ENCODE assay signal across 8 mouse cellular contexts in the genomic region with DNA sequence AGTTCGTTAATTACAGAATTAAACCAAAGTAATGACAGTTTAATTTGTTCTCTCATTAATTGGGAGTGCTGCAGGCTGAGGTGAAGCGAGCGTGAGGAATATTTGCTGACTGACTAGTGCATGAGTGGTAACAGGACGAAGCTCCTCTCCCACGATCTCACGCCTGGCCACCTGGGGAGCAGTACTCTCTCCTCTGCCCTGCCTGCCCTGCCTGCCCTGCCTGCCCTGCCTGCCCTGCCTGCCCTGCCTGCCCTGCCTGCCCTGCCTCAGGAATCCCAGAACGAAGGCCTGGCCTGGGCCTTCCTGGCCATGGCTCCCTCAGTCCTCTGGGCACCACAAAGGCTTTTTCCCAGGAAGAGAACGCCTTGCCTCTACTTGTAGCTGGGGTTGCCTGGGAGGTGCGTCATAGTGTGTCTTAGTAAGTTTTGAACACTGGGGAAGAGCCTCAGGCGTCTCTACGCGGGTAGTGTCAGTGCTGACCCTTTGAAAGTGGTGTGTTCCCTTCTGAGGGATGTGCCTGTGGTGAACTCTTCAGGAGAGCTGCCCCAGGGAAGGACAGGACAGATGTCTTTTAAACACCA.
DNase-seq lines count a peak whose midpoint lies in the region; ATAC-seq and TF ChIP-seq lines count a peak whose summit lies in the region.

No protein-coding gene starts in this region.

- H3K36me3 ChIP-seq in embryonic facial prominence, embryonic 10.5 days (replicated peaks): no peaks in the 10 kb centered on the region
- H3K36me3 ChIP-seq in intestine, embryonic 16.5 days (ENCODE audit: control insufficient read depth, insufficient read depth, low read length): no peaks in the 10 kb centered on the region
- H3K36me3 ChIP-seq in midbrain, embryonic 10.5 days: no peaks in the 10 kb centered on the region

- ATAC-seq in intestine, embryonic 16.5 days: no peak

- peaks cover 37% of the 10 kb centered on the region for H3K27me3 ChIP-seq in embryonic facial prominence, embryonic 10.5 days (replicated peaks; ENCODE audit: low read depth, poor library complexity, severe bottlenecking)
- H3K27me3 ChIP-seq in intestine, embryonic 16.5 days (replicated peaks; ENCODE audit: control insufficient read depth, insufficient read depth, low read length): no peaks in the 10 kb centered on the region
- H3K27me3 ChIP-seq in midbrain, embryonic 10.5 days (ENCODE audit: low read depth, poor library complexity, severe bottlenecking): peaks cover 18% of the 10 kb centered on the region

- no peak for TF ChIP-seq CTCF in gastrocnemius, adult 2 months (IDR thresholded peaks at IDR 0.05)

- H3K4me1 ChIP-seq in embryonic facial prominence, embryonic 10.5 days: peaks cover 39% of the 10 kb centered on the region
- H3K4me1 ChIP-seq in intestine, embryonic 16.5 days (ENCODE audit: control insufficient read depth, insufficient read depth, low read length): peaks cover 8% of the 10 kb centered on the region
- peaks cover 29% of the 10 kb centered on the region for H3K4me1 ChIP-seq in midbrain, embryonic 10.5 days

- H3K9me3 ChIP-seq in embryonic facial prominence, embryonic 10.5 days: no peaks in the 10 kb centered on the region
- H3K9me3 ChIP-seq in intestine, embryonic 16.5 days (ENCODE audit: control insufficient read depth, low read length): no peaks in the 10 kb centered on the region
- H3K9me3 ChIP-seq in midbrain, embryonic 10.5 days (replicated peaks): no peaks in the 10 kb centered on the region

- WGBS in embryonic facial prominence, embryonic 10.5 days: 12% methylated on average over 12 of the region's 12 CpGs
- WGBS in intestine, embryonic 16.5 days: 56% methylated on average over 12 of the region's 12 CpGs
- 16% methylated on average over 12 of the region's 12 CpGs for WGBS in midbrain, embryonic 10.5 days

- H3K9ac ChIP-seq in intestine, embryonic 16.5 days (ENCODE audit: low read depth, low read length): 0 out of 2 replicates have a peak overlapping the region, but pooled peaks have one; percentile 16

- intact Hi-C loops in gastrocnemius, adult 2 months (cut with DNase I): no loop called here

- DNase-seq in gastrocnemius, adult 2 months: no peak
- DNase-seq in gastrocnemius, adult 8-10 months (ENCODE audit: low spot score in 2 of 2): no peak
- peak; percentile 30 for DNase-seq in embryonic facial prominence, embryonic 10.5 days (ENCODE audit: low spot score)
- no peak for DNase-seq in midbrain, embryonic 10.5 days (ENCODE audit: low spot score)
- DNase-seq in T-cell, adult 2 months (ENCODE audit: low spot score): no peak
- DNase-seq in layer of hippocampus, adult 9-11 months: no peak
- no peak for DNase-seq in gastrocnemius, postnatal 4 days (ENCODE audit: low spot score in 2 of 2)

- peak overlapping the region; percentile 48 for H3K27ac ChIP-seq in gastrocnemius, adult 2 months
- peak overlapping the region; percentile 73 for H3K27ac ChIP-seq in embryonic facial prominence, embryonic 10.5 days (replicated peaks)
- H3K27ac ChIP-seq in intestine, embryonic 16.5 days (ENCODE audit: low read length): no peak overlapping the region
- H3K27ac ChIP-seq in midbrain, embryonic 10.5 days (replicated peaks): peak overlapping the region; percentile 73

- peak overlapping the region; percentile 55 for H3K4me2 ChIP-seq in intestine, embryonic 16.5 days (ENCODE audit: low read depth, low read length)

- H3K4me3 ChIP-seq in gastrocnemius, adult 2 months: no peak overlapping the region
- peak overlapping the region; percentile 51 for H3K4me3 ChIP-seq in embryonic facial prominence, embryonic 10.5 days
- peak overlapping the region; percentile 27; the same call in 1 of the 2 replicates for H3K4me3 ChIP-seq in intestine, embryonic 16.5 days (ENCODE audit: low read length)
- peak overlapping the region; percentile 49 for H3K4me3 ChIP-seq in midbrain, embryonic 10.5 days
